Mouse (Mus musculus) retina, adult 2 months (tissue): ENCODE measurements around the gene Kcnb1.
A peak's percentile ranks its signal among the peaks of the same experiment; 100 is the strongest.

Source experiments
- DNase-seq: peaks from one replicate; pipeline ENCODE4 v3.0.0-alpha.2; 2012; ENCODE audit warnings: low read depth, low spot score

Kcnb1 gene

GRCm38 (mm10) chr2:167079535-167080257, 110.3 kb downstream of the Kcnb1 start:
- no peak for DNase-seq

DNA sequence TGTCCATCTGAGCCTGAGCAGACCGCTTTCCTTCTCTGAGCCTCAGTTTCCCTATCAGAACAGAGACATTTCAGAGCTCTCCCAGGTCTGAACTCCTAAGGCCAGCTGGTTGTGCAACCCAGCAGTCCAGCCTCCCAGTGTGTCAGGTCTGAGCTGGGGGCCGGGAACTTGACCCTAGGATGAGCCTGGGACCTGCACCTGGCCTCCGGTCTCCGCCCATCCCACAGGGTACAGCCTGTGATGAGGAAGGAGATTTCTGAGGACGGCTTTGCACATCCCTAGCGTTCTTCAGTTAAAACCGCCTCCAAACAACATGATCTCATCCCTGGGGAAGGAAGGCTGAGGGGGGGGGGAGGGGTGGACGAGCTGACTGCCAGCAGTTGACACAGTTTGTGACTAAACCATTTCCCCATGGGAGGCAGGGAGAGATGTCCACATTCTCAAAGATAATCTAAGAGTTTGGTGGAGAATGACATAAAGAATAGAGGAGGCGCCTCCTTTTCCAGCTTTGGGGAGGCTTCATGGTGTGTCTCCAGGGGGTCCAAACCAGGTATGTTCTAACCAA, 110.9 kb downstream of the Kcnb1 start:
- no peak for DNase-seq

DNA sequence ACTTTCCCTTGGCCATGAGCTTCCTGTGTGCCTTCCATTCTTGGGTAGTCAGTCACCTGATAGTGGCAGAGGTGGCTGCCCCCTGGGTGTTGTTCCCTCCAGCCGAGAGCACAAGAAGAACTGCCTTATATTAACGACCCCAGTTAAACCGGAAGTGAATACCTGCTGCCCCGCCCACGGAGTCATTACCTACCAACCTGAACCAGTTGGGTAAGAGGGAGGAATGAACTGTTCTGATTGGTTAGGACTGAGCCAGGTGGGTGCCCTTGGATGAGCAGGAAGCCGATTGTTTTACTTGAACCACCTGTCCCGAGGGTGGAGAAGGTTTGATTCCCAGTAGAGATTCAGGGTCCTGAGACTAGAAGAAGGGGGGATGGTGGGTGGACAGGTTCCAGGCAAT, 111.5 kb downstream of the Kcnb1 start:
- DNase-seq = no peak

- DNase-seq = no peak
Observed at GRCm38 (mm10) chr2:167077199-167077962, 112.6 kb downstream of the Kcnb1 start.

DNA sequence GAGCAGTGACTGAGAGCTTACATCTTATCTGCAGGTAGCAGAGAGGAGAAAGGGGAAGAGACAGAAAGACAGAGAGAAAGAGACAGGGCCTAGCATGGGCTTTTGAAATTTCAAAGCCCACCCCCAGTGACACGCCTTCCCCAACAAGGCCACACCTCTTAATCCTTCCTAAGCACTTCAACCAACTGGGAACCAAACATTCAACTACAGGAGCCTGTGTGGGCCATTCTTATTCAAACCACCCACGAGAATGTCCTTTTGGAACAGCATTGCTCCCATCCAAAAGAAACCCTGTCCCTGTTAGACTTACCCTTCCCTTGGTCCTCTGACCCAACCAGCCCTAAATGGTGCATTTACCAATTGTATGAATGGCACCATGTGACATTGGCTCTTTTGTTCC, 113.2 kb downstream of the Kcnb1 start:
- no peak for DNase-seq

DNA sequence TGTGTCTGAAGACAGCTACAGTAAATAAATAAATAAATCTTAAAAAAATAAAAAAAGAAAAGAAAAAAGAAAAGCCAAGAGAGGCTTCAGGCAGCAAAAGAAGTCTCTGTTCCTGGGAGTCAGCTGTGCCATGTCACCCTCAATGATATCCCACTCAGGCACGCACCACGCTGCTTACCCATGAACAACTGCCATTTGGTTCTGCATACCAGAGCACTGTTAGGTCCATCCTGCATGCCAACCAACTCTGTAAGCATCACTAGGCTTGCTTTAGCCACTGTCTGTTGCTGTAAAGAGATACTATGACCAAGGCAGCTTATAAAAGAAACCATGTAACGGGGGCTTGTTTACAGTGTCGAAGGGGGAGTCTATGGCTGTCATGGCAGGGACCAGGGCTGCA, 113.6 kb downstream of the Kcnb1 start:
- no peak for DNase-seq

GRCm38 (mm10) chr2:167074587-167074986, 115.4 kb downstream of the Kcnb1 start:
- DNase-seq = no peak

DNA sequence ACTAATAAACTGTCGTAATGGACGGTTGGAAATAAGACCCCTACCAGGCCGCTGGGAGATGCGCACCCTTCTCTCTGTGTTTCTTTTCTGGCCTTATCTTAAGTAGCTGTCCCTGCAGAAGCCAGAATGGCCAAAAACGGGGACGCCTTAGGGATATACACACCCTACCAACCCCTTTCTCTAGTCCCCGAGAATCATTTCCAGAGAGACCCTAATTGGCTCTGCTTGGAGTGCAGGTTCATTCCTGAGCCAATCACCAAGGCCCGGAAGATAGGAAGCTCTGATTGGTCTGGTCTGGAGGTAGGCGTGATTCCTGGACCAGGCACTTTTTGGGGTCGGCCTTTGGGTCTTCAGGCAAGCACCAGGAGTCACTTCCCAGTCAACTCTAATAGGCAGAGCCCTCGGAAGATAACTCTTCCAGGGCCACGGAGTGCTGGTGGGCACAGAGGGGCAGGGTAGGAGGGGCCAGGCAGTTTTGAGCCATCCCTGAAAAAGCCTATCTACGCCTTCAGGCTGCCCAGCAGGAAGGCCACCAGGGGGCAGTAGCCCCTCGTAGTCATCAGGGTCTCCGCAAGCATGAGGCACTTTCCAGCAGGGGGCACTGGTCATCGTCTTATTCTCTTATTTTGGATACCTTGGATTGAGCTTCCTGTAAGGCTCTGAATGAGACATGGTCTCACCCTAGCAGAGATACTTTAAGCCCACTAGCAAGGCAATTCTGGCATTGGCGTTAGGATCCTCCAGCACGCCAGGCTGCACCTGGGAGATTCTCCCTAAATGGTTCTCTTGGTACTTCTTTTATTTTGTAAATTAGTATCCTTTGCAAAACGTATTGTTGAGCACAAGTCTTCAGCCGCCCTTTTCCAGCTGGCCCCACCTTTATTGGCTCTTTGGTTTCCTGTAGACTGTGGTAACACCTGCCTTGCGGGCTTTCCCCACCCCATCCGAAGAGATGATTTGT, 118.0 kb downstream of the Kcnb1 start:
- peak; percentile 90 for DNase-seq

DNA sequence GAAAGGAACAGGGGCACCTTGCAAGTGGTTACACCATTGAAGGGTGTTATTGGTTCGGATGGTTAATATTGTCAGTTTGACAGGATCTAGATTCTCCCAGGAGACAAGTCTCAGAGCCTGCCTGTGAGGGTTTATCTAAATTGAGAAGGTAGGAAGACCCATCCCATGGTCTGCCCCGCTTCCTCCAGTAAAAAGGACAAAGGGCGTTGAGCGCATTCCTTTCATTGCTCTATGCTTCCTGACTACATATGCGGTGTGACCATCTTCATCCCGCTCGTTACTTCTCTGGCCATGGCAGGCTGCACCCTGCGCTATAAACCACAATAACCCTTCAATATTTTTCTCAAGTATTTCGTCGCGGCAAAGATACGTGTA, 118.7 kb downstream of the Kcnb1 start:
- no peak for DNase-seq

DNA sequence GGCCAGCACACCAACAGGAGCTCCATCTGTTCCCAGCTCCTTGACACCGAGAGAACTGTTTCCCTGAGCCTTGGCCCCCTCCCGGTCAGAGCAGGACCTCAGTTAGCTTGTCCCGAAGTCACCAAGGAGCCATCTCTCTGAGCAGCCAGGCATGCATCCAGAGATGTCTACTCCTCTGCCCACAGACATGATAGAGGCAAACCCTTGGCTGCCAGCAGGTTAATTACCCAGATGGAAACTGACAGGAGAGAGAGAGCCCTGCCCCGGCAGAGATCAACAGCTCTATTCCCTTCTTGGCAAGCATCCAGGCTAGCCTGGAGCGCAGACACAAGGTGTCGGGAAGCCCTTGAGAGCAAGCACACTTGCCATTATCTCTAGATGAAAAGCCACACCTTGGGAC, 119.6 kb downstream of the Kcnb1 start:
- DNase-seq = no peak

DNA sequence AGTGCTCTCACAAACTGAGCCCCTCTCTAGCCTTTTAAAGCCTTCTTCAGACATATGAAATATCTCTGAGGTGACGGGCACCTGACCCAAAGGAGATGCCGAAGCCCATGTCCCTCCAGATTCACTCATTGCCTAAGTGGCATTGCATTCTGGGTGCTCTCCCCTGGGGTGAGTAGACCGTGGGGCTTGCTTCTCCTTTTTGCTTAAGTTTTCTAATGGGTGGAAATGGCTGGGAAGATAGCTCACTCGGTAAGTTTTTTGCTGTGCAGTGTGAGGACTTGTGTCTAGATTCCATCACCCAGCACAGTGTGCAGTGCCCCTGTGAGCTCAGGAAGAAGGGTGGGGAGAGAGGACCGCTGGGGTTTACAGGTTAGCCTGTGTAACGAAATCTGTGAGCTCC, 122.4 kb downstream of the Kcnb1 start:
- DNase-seq = no peak

DNA sequence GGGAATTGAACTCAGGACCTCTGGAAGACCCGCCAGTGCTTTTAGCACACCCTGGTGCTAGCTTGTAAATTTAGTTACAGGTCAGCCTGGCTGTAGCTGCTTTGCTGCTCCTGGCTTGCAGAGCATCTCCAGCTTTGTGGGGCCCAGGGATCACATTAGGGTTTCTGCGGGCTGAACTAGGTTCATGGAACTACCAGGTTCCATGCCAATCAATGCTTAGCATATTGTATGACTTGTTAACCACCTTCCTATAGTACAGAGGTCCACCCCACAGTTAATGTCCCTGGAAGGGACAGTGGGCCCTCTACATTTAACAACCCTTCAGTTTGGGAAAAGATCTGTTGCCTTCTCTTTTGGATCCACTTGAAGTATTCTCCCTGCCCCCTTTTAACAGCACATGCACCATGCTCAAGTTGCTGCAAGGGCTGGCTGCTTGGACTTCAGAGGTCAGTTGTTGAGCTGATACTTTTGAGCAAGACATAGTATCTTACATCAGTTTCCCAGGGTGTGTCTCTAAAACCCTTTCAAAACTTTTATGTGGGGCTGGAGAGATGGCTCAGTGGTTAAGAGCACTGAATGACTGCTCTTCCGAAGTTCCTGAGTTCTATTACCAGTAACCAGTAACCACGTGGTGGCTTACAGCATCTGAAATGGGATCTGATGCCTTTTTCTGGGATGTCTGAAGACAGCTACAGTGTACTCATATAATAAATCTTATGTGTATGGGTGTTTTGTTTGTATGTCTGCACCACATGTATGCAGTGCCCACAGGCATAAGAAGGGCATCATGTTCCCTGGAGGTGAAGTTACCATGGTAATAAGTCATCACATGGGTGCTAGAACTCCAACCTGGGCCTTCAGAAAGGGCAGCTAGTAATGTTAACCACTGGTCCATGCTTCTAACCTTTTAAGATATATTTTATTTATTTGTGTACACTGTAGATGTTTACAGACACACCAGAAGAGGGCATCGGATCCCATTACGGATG, 123.1 kb downstream of the Kcnb1 start:
- no peak for DNase-seq

GRCm38 (mm10) chr2:167066031-167066430, 123.9 kb downstream of the Kcnb1 start:
- no peak for DNase-seq

DNA sequence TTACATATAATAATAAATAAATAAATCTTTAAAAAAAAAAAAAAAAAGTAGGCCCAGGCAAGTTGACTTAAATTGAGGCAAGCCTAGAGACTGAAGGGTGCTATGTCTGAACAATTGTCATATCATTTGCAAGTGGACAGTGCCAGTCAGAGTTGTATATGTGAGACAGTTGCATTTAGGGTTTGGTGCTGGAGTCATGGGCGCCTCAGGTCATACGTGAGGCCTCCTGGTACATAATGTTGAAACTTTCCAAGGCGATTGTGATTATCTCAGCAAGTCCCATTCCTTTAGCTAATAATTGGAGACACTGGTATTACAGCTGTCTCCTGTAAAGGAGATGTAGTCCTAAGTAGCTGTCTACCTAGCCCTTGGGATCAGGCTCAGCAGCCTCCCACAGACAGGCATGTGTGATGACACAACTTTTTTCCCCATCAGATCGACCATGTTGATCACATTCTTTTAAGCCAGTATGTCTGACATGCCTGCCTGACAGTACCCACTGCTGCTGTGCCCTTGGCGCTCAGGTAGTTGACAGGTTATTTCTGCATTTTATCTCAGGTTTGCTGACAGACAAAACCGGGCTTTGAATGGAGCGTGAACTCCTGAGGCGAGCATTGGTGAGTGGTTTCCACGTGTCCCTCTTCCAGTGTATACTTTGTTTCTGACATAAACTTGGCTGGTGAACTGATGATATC, 125.2 kb downstream of the Kcnb1 start:
- no peak for DNase-seq

DNA sequence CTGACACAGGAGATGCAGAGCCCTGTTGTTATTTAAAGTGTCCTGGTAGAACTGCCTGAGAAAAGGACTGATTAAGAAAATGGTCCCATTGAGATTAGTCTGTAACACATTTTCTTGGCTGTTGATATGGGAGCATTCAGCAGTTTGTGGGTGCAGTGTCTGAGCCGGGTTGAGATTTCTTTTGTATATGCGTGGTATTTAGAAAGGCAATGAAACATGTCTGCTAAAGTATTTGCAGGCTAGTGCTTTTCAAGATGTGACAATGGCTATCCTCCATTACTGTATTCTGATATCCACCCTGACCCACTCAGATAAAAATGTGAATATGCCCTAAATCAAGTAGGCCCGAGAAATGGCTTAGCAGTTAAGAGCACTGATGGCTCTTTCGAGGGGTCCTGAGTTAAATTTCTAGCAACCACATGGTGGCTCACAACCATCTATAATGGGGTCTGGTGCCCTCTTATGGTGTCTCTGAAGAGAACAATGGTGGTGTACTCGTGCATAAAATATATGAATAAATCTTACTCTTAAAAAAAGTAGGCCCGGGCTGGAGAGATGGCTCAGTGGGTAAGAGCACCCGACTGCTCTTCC, 126.0 kb downstream of the Kcnb1 start:
- no peak for DNase-seq

- DNase-seq = peak; percentile 90
Observed at GRCm38 (mm10) chr2:167062965-167063880, 126.7 kb downstream of the Kcnb1 start, which contains the start of gene Znfx1. Gene Znfx1, minus strand, starts transcription at chr2:167063015.

DNA sequence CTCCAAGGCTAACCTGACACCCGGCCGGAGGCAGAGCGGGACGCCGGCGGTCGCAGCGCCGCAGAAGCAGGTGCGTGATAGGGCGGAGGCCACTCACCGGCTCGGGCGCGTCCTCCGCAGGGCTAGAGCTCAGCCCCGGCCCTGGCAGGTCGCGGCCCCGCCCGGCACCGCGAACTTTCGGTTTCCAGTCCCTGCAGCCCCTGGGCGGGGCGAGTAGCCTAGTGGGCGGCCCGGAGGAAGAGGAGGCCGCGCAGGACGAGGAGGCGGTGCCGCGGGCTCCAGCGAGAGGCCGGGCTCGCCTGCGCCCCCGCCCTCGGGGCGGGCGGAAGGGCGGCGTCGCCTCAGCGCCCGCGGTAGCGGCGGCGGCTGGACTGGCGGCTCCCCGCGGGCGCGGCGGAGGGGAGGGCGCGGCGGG, 127.5 kb downstream of the Kcnb1 start:
- DNase-seq = peak; percentile 69

- DNase-seq = no peak
Observed at GRCm38 (mm10) chr2:167061381-167062034, 128.4 kb downstream of the Kcnb1 start.
